Mouse (Mus musculus) fibroblast of lung, adult 2 months (primary cell): ENCODE results near the gene Gm20905.
"Not testable (repeated sequence)": the region's sequence is repeated elsewhere in the genome, so short reads cannot be mapped to it uniquely, and the experiment has no call there.

Experiments used
- DNase-seq: peaks from one replicate; pipeline ENCODE4 v3.0.0-alpha.2; 2011; ENCODE audit warnings: low read depth

Gene Gm20905

GRCm38 (mm10) chrY:37259503-37259902 is at the start of gene Gm20905:
TSS of gene Gm20905 (minus strand) at chrY:37259603.
- not testable (repeated sequence) for DNase-seq
